Mouse (Mus musculus) cerebellum, adult (tissue): Measurements from ENCODE around the gene Rbm38.

Experiments
- ATAC-seq: cut with Nextera tagmentation; 2 replicates; pipeline ENCODE4 v1.9.2; 2017; ENCODE audit warnings: mild to moderate bottlenecking, moderate library complexity, mixed read lengths; ENCODE audit not compliant: insufficient number of reproducible peaks, low FRiP score, low TSS enrichment

The Rbm38 gene

GRCm38 (mm10) chr2:173020430-173020829, at the start of gene Rbm38:
Gene Rbm38 (plus strand): TSS chr2:173020498.
- no peak for ATAC-seq

GRCm38 (mm10) chr2:172971865-172972264, 48.4 kb upstream of the Rbm38 start:
- ATAC-seq = no peak

GRCm38 (mm10) chr2:172973806-172974565, 46.3 kb upstream of the Rbm38 start:
- no peak for ATAC-seq

GRCm38 (mm10) chr2:172974701-172975100, 45.6 kb upstream of the Rbm38 start:
- ATAC-seq = no peak

- ATAC-seq = no peak
Measured at GRCm38 (mm10) chr2:172975159-172975558, 45.1 kb upstream of the Rbm38 start.

GRCm38 (mm10) chr2:172976661-172977238, 43.5 kb upstream of the Rbm38 start:
- ATAC-seq = no peak

GRCm38 (mm10) chr2:172977409-172978130, 42.7 kb upstream of the Rbm38 start, which contains the start of gene Spo11:
Gene Spo11 (plus strand): TSS chr2:172977700.
- no peak for ATAC-seq

- no peak for ATAC-seq
Measured at GRCm38 (mm10) chr2:172978131-172978633, 42.1 kb upstream of the Rbm38 start.

- ATAC-seq = no peak
Measured at GRCm38 (mm10) chr2:172979666-172980345, 40.5 kb upstream of the Rbm38 start.

- ATAC-seq = no peak
Measured at GRCm38 (mm10) chr2:172982776-172983561, 37.3 kb upstream of the Rbm38 start.

GRCm38 (mm10) chr2:172990161-172990560, 30.1 kb upstream of the Rbm38 start:
- ATAC-seq = no peak

GRCm38 (mm10) chr2:172996207-172996606, 24.1 kb upstream of the Rbm38 start:
- no peak for ATAC-seq

GRCm38 (mm10) chr2:172997748-172998147, 22.6 kb upstream of the Rbm38 start:
- no peak for ATAC-seq

GRCm38 (mm10) chr2:172998478-172998877, 21.8 kb upstream of the Rbm38 start:
- ATAC-seq = no peak

- peak; percentile 93 for ATAC-seq
Measured at GRCm38 (mm10) chr2:172999630-173000284, 20.5 kb upstream of the Rbm38 start, which contains the start of gene Rae1. Gene Rae1 (plus strand): TSS chr2:173000117.

GRCm38 (mm10) chr2:173000285-173000652, 20.0 kb upstream of the Rbm38 start:
- ATAC-seq = peak; percentile 61

GRCm38 (mm10) chr2:173000921-173001320, 19.4 kb upstream of the Rbm38 start:
- ATAC-seq = no peak

- no peak for ATAC-seq
Measured at GRCm38 (mm10) chr2:173003737-173004136, 16.6 kb upstream of the Rbm38 start.

- no peak for ATAC-seq
Measured at GRCm38 (mm10) chr2:173010220-173010717, 10.0 kb upstream of the Rbm38 start.
